Mouse (Mus musculus): ENCODE data around the gene Epor. TPM values are rescaled to one million over a fixed set of nuclear protein-coding genes. Genes with fewer than 3 reads are reported as not detected.

Gene Epor
- polyA plus RNA-seq, 1 experiment from 2014 or later, result 2.2 TPM

GRCm38 (mm10) chr9:21932006-21932405 is 31.3 kb downstream of the Epor start:
- Histone ChIP-seq H3K9ac (no peak overlapping the region), H3K36me3 (no peaks in the 10 kb centered on the region), H3K4me1 (replicated peaks) (peaks cover 10% of the 10 kb centered on the region), H3K27me3 (no peaks in the 10 kb centered on the region), H3K4me2 (no peak overlapping the region), H3K27ac (no peak overlapping the region), H3K4me3 (no peak overlapping the region), H3K9me3 (no peaks in the 10 kb centered on the region)
- no peak for ATAC-seq (ENCODE audit: low FRiP score)
- 65% methylated on average over 2 of the region's 2 CpGs for WGBS

GRCm38 (mm10) chr9:21929208-21929607 is 34.1 kb downstream of the Epor start:
- H3K4me2 ChIP-seq, result no peak overlapping the region
- H3K4me1 ChIP-seq (replicated peaks), result peaks cover 16% of the 10 kb centered on the region
- H3K27ac ChIP-seq, result no peak overlapping the region
- H3K27me3 ChIP-seq, result no peaks in the 10 kb centered on the region
- H3K9ac ChIP-seq, result no peak overlapping the region
- H3K4me3 ChIP-seq, result no peak overlapping the region
- H3K9me3 ChIP-seq, result no peaks in the 10 kb centered on the region
- WGBS, result 83% methylated on average over 3 of the region's 3 CpGs
- no peak for ATAC-seq (ENCODE audit: low FRiP score)
- no peaks in the 10 kb centered on the region for H3K36me3 ChIP-seq

GRCm38 (mm10) chr9:21927208-21927753 is 36.0 kb downstream of the Epor start, which contains the start of the genes Ccdc159 and Tmem205:
TSS of gene Ccdc159 (plus strand) at chr9:21927471.
TSS of gene Tmem205 (minus strand) at chr9:21927556.
- peak within 1 kb of the TSS; percentile 80 for H3K27ac ChIP-seq
- no peaks in the 10 kb centered on the region for H3K27me3 ChIP-seq
- peak within 1 kb of the TSS; percentile 73 for H3K9ac ChIP-seq
- no peaks in the 10 kb centered on the region for H3K9me3 ChIP-seq
- H3K4me1 ChIP-seq (replicated peaks), result peaks cover 16% of the 10 kb centered on the region
- ATAC-seq (ENCODE audit: low FRiP score), result peak; percentile 97
- H3K36me3 ChIP-seq, result no peaks in the 10 kb centered on the region
- peak within 1 kb of the TSS; percentile 48 for H3K4me3 ChIP-seq
- H3K4me2 ChIP-seq, result peak within 1 kb of the TSS; percentile 71
- WGBS, result under 1% methylated on average over 28 of the region's 28 CpGs

- 1% methylated on average over 6 of the region's 6 CpGs for WGBS
- peaks cover 2% of the 10 kb centered on the region; the same call in 1 of the 2 replicates for H3K36me3 ChIP-seq
- H3K4me3 ChIP-seq, result peak overlapping the region; percentile 48
- peak overlapping the region; percentile 73 for H3K9ac ChIP-seq
- no peaks in the 10 kb centered on the region for H3K9me3 ChIP-seq
- peaks cover 16% of the 10 kb centered on the region for H3K4me1 ChIP-seq (replicated peaks)
- peak; percentile 6 for ATAC-seq (ENCODE audit: low FRiP score)
- no peaks in the 10 kb centered on the region for H3K27me3 ChIP-seq
- peak overlapping the region; percentile 80 for H3K27ac ChIP-seq
- peak overlapping the region; percentile 71 for H3K4me2 ChIP-seq
Observed at GRCm38 (mm10) chr9:21926784-21927183, 36.5 kb downstream of the Epor start.

GRCm38 (mm10) chr9:21926155-21926554 is 37.2 kb downstream of the Epor start:
- H3K4me2 ChIP-seq, result peak overlapping the region; percentile 71
- peak overlapping the region; percentile 73 for H3K9ac ChIP-seq
- WGBS, result 80% methylated on average over 6 of the region's 6 CpGs
- H3K9me3 ChIP-seq, result no peaks in the 10 kb centered on the region
- ATAC-seq (ENCODE audit: low FRiP score), result no peak
- H3K4me1 ChIP-seq (replicated peaks), result peaks cover 16% of the 10 kb centered on the region
- no peaks in the 10 kb centered on the region for H3K27me3 ChIP-seq
- H3K36me3 ChIP-seq, result peaks cover 5% of the 10 kb centered on the region
- H3K4me3 ChIP-seq, result peak overlapping the region; percentile 48
- no peak overlapping the region for H3K27ac ChIP-seq

- no peaks in the 10 kb centered on the region for H3K27me3 ChIP-seq
- H3K4me2 ChIP-seq, result no peak overlapping the region
- H3K36me3 ChIP-seq, result peaks cover 5% of the 10 kb centered on the region
- no peak overlapping the region for H3K9ac ChIP-seq
- ATAC-seq (ENCODE audit: low FRiP score), result no peak
- H3K9me3 ChIP-seq, result no peaks in the 10 kb centered on the region
- peaks cover 16% of the 10 kb centered on the region for H3K4me1 ChIP-seq (replicated peaks)
- WGBS, result 95% methylated on average over 1 of the region's 1 CpGs
- H3K4me3 ChIP-seq, result no peak overlapping the region
- H3K27ac ChIP-seq, result no peak overlapping the region
Observed at GRCm38 (mm10) chr9:21925506-21925905, 37.8 kb downstream of the Epor start.

GRCm38 (mm10) chr9:21925034-21925433 is 38.3 kb downstream of the Epor start:
- Histone ChIP-seq H3K4me2 (no peak overlapping the region), H3K9me3 (no peaks in the 10 kb centered on the region), H3K27ac (no peak overlapping the region), H3K27me3 (no peaks in the 10 kb centered on the region), H3K9ac (no peak overlapping the region), H3K4me3 (no peak overlapping the region), H3K36me3 (peaks cover 5% of the 10 kb centered on the region), H3K4me1 (replicated peaks) (peaks cover 16% of the 10 kb centered on the region)
- ATAC-seq (ENCODE audit: low FRiP score), result no peak
- 85% methylated on average over 3 of the region's 3 CpGs for WGBS

GRCm38 (mm10) chr9:21924099-21924493 is 39.2 kb downstream of the Epor start:
- ATAC-seq (ENCODE audit: low FRiP score), result no peak
- H3K27ac ChIP-seq, result no peak overlapping the region
- peaks cover 5% of the 10 kb centered on the region for H3K36me3 ChIP-seq
- no peaks in the 10 kb centered on the region for H3K9me3 ChIP-seq
- H3K4me1 ChIP-seq (replicated peaks), result peaks cover 16% of the 10 kb centered on the region
- 69% methylated on average over 6 of the region's 6 CpGs for WGBS
- H3K4me3 ChIP-seq, result no peak overlapping the region
- H3K27me3 ChIP-seq, result no peaks in the 10 kb centered on the region
- no peak overlapping the region for H3K9ac ChIP-seq
- H3K4me2 ChIP-seq, result no peak overlapping the region

- no peak overlapping the region for H3K27ac ChIP-seq
- H3K9me3 ChIP-seq, result no peaks in the 10 kb centered on the region
- H3K4me2 ChIP-seq, result no peak overlapping the region
- ATAC-seq (ENCODE audit: low FRiP score), result no peak
- WGBS, result 87% methylated on average over 3 of the region's 3 CpGs
- H3K4me1 ChIP-seq (replicated peaks), result peaks cover 16% of the 10 kb centered on the region
- no peaks in the 10 kb centered on the region for H3K27me3 ChIP-seq
- H3K4me3 ChIP-seq, result no peak overlapping the region
- no peak overlapping the region for H3K9ac ChIP-seq
- peaks cover 5% of the 10 kb centered on the region for H3K36me3 ChIP-seq
Observed at GRCm38 (mm10) chr9:21923490-21924098, 39.7 kb downstream of the Epor start.

- ATAC-seq (ENCODE audit: low FRiP score), result no peak
- H3K9ac ChIP-seq, result no peak overlapping the region
- 88% methylated on average over 4 of the region's 4 CpGs for WGBS
Observed at GRCm38 (mm10) chr9:21923036-21923435, 40.3 kb downstream of the Epor start.

GRCm38 (mm10) chr9:21918692-21919384 is 44.5 kb downstream of the Epor start:
- Histone ChIP-seq H3K9ac (no peak overlapping the region), H3K4me1 (replicated peaks) (peaks cover 14% of the 10 kb centered on the region; the same call in 1 of the 2 replicates), H3K36me3 (peaks cover 21% of the 10 kb centered on the region), H3K9me3 (no peaks in the 10 kb centered on the region), H3K27ac (peak overlapping the region; percentile 4; the same call in 1 of the 2 replicates), H3K27me3 (peaks cover 26% of the 10 kb centered on the region), H3K4me3 (peak overlapping the region; percentile 69; the same call in 1 of the 2 replicates), H3K4me2 (peak overlapping the region; percentile 83)
- WGBS, result 30% methylated on average over 5 of the region's 5 CpGs
- ATAC-seq (ENCODE audit: low FRiP score), result no peak

More at GRCm38 (mm10) chr9:21923036-21923435, 40.3 kb downstream of the Epor start:
- no peaks in the 10 kb centered on the region for H3K9me3 ChIP-seq
- no peak overlapping the region for H3K4me3 ChIP-seq
- H3K27me3 ChIP-seq, result no peaks in the 10 kb centered on the region
- H3K4me1 ChIP-seq (replicated peaks), result peaks cover 19% of the 10 kb centered on the region
- H3K36me3 ChIP-seq, result peaks cover 5% of the 10 kb centered on the region
- no peak overlapping the region for H3K4me2 ChIP-seq
- H3K27ac ChIP-seq, result no peak overlapping the region

GRCm38 (mm10) chr9:21918035-21918592 is 45.2 kb downstream of the Epor start, which contains the start of gene Rab3d:
TSS of gene Rab3d (minus strand) at chr9:21918192.
- Histone ChIP-seq H3K9ac (peak within 1 kb of the TSS; percentile 80), H3K36me3 (peaks cover 25% of the 10 kb centered on the region), H3K27ac (peak within 1 kb of the TSS; percentile 66), H3K4me1 (replicated peaks) (peaks cover 14% of the 10 kb centered on the region; the same call in 1 of the 2 replicates), H3K9me3 (no peaks in the 10 kb centered on the region), H3K4me2 (peak within 1 kb of the TSS; percentile 83), H3K4me3 (peak within 1 kb of the TSS; percentile 69), H3K27me3 (peaks cover 26% of the 10 kb centered on the region)
- peak; percentile 93 for ATAC-seq (ENCODE audit: low FRiP score)
- WGBS, result under 1% methylated on average over 36 of the region's 36 CpGs

Data from hindbrain, embryonic 13.5 days (tissue).